Mouse (Mus musculus) liver, postnatal 0 days (tissue): ENCODE data around the gene Gm48552.

Source experiments
- CTCF ChIP-seq: sonication (generic); IDR thresholded peaks from 2 replicates; pipeline ENCODE4 v1.5.1; 2016; ENCODE audit warnings: antibody characterized with exemption, low read depth
- EP300 ChIP-seq: IDR thresholded peaks from 2 replicates; pipeline ENCODE4 v1.6.1; 2016; ENCODE audit warnings: antibody characterized with exemption, low read depth, mild to moderate bottlenecking

DNA sequence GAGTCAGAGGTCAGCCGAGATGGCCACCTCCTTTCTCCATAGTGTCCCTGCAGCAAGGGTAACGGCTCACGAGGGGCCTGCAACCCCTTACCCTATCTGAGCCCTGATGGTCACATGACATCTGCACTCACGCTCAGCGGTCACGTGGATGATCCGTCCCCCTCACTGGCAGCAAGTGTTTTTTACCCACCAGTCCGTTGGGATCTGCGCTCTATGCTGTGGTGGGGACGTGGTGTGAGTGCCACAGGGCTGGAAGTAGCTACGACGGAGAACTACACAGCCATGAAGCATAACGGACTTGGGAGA lies 19.6 kb downstream of the Gm48552 start:
- TF ChIP-seq CTCF (no peak), EP300 (no peak)
